Mouse (Mus musculus) neural tube, embryonic 15.5 days (tissue): ENCODE data around the gene Gm8439. TPM values are rescaled to one million over a fixed set of nuclear protein-coding genes. Genes with fewer than 3 reads are reported as not detected.
"Not testable (repeated sequence)": the region's sequence is repeated elsewhere in the genome, so short reads cannot be mapped to it uniquely, and the experiment has no call there.

Source experiments
- ATAC-seq: fragments of 200-750 bp; cut with Nextera tagmentation; 2 replicates; pipeline ENCODE4 v1.8.0; 2017; ENCODE audit warnings: mild to moderate bottlenecking, moderate TSS enrichment, moderate library complexity; ENCODE audit not compliant: low FRiP score
- H3K27ac ChIP-seq: fragments of 300-500 bp; sonication (generic); replicated peaks from 2 replicates; pipeline ENCODE4 v1.5.1; 2015; ENCODE audit warnings: mild to moderate bottlenecking, inconsistent platforms
- H3K27me3 ChIP-seq: fragments of 300-500 bp; sonication (generic); replicated peaks from 2 replicates; pipeline ENCODE4 v1.6.1; 2015; ENCODE audit warnings: inconsistent platforms
- H3K36me3 ChIP-seq: fragments of 300-500 bp; sonication (generic); 2 replicates; pipeline ENCODE4 v1.6.1; 2015; ENCODE audit warnings: inconsistent platforms
- H3K4me1 ChIP-seq: fragments of 300-500 bp; sonication (generic); 2 replicates; pipeline ENCODE4 v1.6.1; 2015; ENCODE audit warnings: inconsistent platforms
- H3K4me2 ChIP-seq: fragments of 300-500 bp; sonication (generic); 2 replicates; pipeline ENCODE4 v1.6.1; 2015; ENCODE audit warnings: inconsistent platforms, mild to moderate bottlenecking, moderate library complexity
- H3K4me3 ChIP-seq: fragments of 300-500 bp; sonication (generic); replicated peaks from 2 replicates; pipeline ENCODE4 v1.5.1; 2015; ENCODE audit warnings: mild to moderate bottlenecking, inconsistent platforms
- H3K9ac ChIP-seq: fragments of 300-500 bp; sonication (generic); replicated peaks from 2 replicates; pipeline ENCODE4 v1.6.1; 2015; ENCODE audit warnings: mild to moderate bottlenecking, inconsistent platforms
- H3K9me3 ChIP-seq: fragments of 300-500 bp; sonication (generic); replicated peaks from 2 replicates; pipeline ENCODE4 v1.6.1; 2016; ENCODE audit warnings: inconsistent platforms
- WGBS: fragments of 180-500 bp; shearing (Covaris S2); methylation state at CpG from one replicate; pipeline ENCODE4 v1.1.7; 2015; ENCODE audit warnings: mixed read lengths; 5-methylcytosine and 5-hydroxymethylcytosine counted together
- polyA plus RNA-seq: library from polyadenylated mRNA; unstranded; fragments of >200 nt; fragmentation: Nextera tagmentation; extraction: Ambion mirVana; gene quantifications from 2 replicates; pipeline ENCODE4 v1.2.1, GENCODE M21; 2015

The Gm8439 gene
- polyA plus RNA-seq, 1 experiment from 2014 or later = not detected

DNA sequence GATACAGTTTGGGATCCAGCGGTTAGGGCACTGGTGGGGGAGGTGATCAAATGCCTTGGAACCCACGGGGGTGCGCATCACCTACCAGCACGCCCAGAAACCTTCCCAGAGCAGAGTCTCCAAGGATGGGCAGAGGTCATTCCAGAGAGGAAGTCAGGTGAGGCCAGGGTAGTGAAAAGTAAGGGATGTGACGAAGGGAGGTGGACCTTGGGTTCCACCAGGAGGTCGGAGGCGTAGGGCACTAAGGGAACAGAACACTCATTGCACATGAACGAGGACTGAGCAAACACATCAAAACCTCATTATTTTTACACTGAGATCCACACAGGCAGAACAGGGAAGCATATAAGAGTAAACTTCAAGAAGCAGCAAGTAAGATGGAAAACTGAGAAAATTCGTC lies 6.8 kb upstream of the Gm8439 start:
- Histone ChIP-seq H3K4me3 (no peak overlapping the region), H3K4me1 (no peaks in the 10 kb centered on the region), H3K27me3 (no peaks in the 10 kb centered on the region), H3K9ac (no peak overlapping the region), H3K27ac (no peak overlapping the region), H3K36me3 (no peaks in the 10 kb centered on the region), H3K9me3 (no peaks in the 10 kb centered on the region), H3K4me2 (no peak overlapping the region)
- ATAC-seq = no peak
- WGBS = 87% methylated on average over 9 of the region's 9 CpGs

GRCm38 (mm10) chr4:120586986-120587385 lies 1.6 kb upstream of the Gm8439 start:
- H3K27ac ChIP-seq = no peak overlapping the region
- H3K4me3 ChIP-seq = no peak overlapping the region
- 50% methylated on average over 1 of the region's 1 CpGs for WGBS
- no peak for ATAC-seq
- no peaks in the 10 kb centered on the region for H3K36me3 ChIP-seq
- H3K9ac ChIP-seq = no peak overlapping the region
- H3K4me1 ChIP-seq = peaks cover 4% of the 10 kb centered on the region
- no peak overlapping the region for H3K4me2 ChIP-seq
- no peaks in the 10 kb centered on the region; the same call in 1 of the 2 replicates for H3K27me3 ChIP-seq
- no peaks in the 10 kb centered on the region for H3K9me3 ChIP-seq

GRCm38 (mm10) chr4:120589070-120589469 lies 525 bp downstream of the Gm8439 start:
- Histone ChIP-seq H3K9ac (no peak overlapping the region), H3K4me1 (peaks cover 4% of the 10 kb centered on the region), H3K36me3 (no peaks in the 10 kb centered on the region), H3K4me2 (no peak overlapping the region), H3K9me3 (no peaks in the 10 kb centered on the region), H3K4me3 (no peak overlapping the region), H3K27ac (no peak overlapping the region), H3K27me3 (no peaks in the 10 kb centered on the region; the same call in 1 of the 2 replicates)
- no peak for ATAC-seq
- 13% methylated on average over 3 of the region's 3 CpGs for WGBS

GRCm38 (mm10) chr4:120589815-120590422 lies 1.4 kb downstream of the Gm8439 start:
- H3K27ac ChIP-seq = no peak overlapping the region
- no peaks in the 10 kb centered on the region for H3K36me3 ChIP-seq
- peaks cover 4% of the 10 kb centered on the region for H3K4me1 ChIP-seq
- H3K27me3 ChIP-seq = no peaks in the 10 kb centered on the region; the same call in 1 of the 2 replicates
- ATAC-seq = peak; percentile 94
- H3K4me2 ChIP-seq = peak overlapping the region; percentile 22; the same call in 1 of the 2 replicates
- WGBS = 18% methylated on average over 5 of the region's 5 CpGs
- H3K4me3 ChIP-seq = no peak overlapping the region
- H3K9me3 ChIP-seq = no peaks in the 10 kb centered on the region
- no peak overlapping the region for H3K9ac ChIP-seq

GRCm38 (mm10) chr4:120590973-120591372 lies 2.4 kb downstream of the Gm8439 start:
- H3K4me3 ChIP-seq = no peak overlapping the region
- no peaks in the 10 kb centered on the region; the same call in 1 of the 2 replicates for H3K27me3 ChIP-seq
- no peak overlapping the region for H3K27ac ChIP-seq
- ATAC-seq = no peak
- peaks cover 4% of the 10 kb centered on the region for H3K4me1 ChIP-seq
- no peaks in the 10 kb centered on the region for H3K9me3 ChIP-seq
- H3K4me2 ChIP-seq = no peak overlapping the region
- 89% methylated on average over 4 of the region's 4 CpGs for WGBS
- H3K36me3 ChIP-seq = no peaks in the 10 kb centered on the region
- H3K9ac ChIP-seq = no peak overlapping the region

GRCm38 (mm10) chr4:120596210-120596609 lies 7.7 kb downstream of the Gm8439 start:
- not testable (repeated sequence) for H3K9ac ChIP-seq, H3K4me2 ChIP-seq, H3K4me1 ChIP-seq, H3K36me3 ChIP-seq, H3K27me3 ChIP-seq, H3K27ac ChIP-seq, ATAC-seq, H3K4me3 ChIP-seq, H3K9me3 ChIP-seq
- 100% methylated on average over 1 of the region's 1 CpGs for WGBS

DNA sequence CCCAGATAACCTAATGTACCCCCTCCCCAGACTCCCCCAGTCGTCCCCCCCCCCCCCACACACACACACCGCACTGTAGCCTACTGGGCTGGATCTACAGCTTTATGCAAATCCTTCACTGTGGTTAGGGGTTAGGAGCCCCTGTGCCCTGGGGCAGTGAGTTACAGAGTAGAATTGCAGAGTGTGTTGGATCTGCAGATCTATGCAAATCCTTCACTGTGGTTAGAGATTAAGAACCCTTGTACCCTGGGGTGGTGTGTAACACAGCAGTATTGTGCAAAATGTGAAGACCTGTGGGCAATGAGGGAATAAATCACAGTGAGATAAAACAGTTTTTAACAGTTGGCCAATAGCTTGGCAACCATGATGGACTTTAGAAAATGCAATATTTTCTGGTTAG lies 10.4 kb downstream of the Gm8439 start:
- no peaks in the 10 kb centered on the region for H3K9me3 ChIP-seq
- no peaks in the 10 kb centered on the region for H3K36me3 ChIP-seq
- H3K27me3 ChIP-seq = no peaks in the 10 kb centered on the region
- H3K4me2 ChIP-seq = no peak overlapping the region
- ATAC-seq = no peak
- H3K9ac ChIP-seq = no peak overlapping the region
- WGBS = 14% methylated on average over 2 of the region's 2 CpGs
- no peak overlapping the region for H3K4me3 ChIP-seq
- no peaks in the 10 kb centered on the region for H3K4me1 ChIP-seq
- H3K27ac ChIP-seq = no peak overlapping the region

- Histone ChIP-seq H3K4me1 (0 out of 2 replicates have a peak, but pooled peaks cover 2% of the 10 kb centered on the region), H3K4me3 (no peak overlapping the region), H3K4me2 (no peak overlapping the region), H3K36me3 (no peaks in the 10 kb centered on the region), H3K27ac (no peak overlapping the region), H3K9me3 (no peaks in the 10 kb centered on the region), H3K9ac (no peak overlapping the region), H3K27me3 (no peaks in the 10 kb centered on the region)
- 57% methylated on average over 1 of the region's 1 CpGs for WGBS
- ATAC-seq = no peak
Measured at GRCm38 (mm10) chr4:120601774-120602173, 13.2 kb downstream of the Gm8439 start.

GRCm38 (mm10) chr4:120602669-120603068 lies 14.1 kb downstream of the Gm8439 start:
- ATAC-seq = no peak
- Histone ChIP-seq H3K9me3 (no peaks in the 10 kb centered on the region), H3K27me3 (no peaks in the 10 kb centered on the region), H3K4me1 (0 out of 2 replicates have a peak, but pooled peaks cover 2% of the 10 kb centered on the region), H3K27ac (no peak overlapping the region), H3K4me3 (no peak overlapping the region), H3K36me3 (no peaks in the 10 kb centered on the region), H3K4me2 (no peak overlapping the region), H3K9ac (no peak overlapping the region)
- WGBS = 85% methylated on average over 3 of the region's 3 CpGs

- Histone ChIP-seq H3K4me2 (no peak overlapping the region), H3K36me3 (no peaks in the 10 kb centered on the region), H3K4me3 (no peak overlapping the region), H3K27ac (no peak overlapping the region), H3K4me1 (0 out of 2 replicates have a peak, but pooled peaks cover 2% of the 10 kb centered on the region), H3K27me3 (no peaks in the 10 kb centered on the region), H3K9me3 (no peaks in the 10 kb centered on the region), H3K9ac (no peak overlapping the region)
- 23% methylated on average over 2 of the region's 3 CpGs for WGBS
- no peak for ATAC-seq
Measured at GRCm38 (mm10) chr4:120606941-120607340, 18.4 kb downstream of the Gm8439 start.

GRCm38 (mm10) chr4:120611005-120611404 lies 22.5 kb downstream of the Gm8439 start:
- H3K27me3 ChIP-seq = no peaks in the 10 kb centered on the region
- peaks cover 15% of the 10 kb centered on the region for H3K4me1 ChIP-seq
- H3K27ac ChIP-seq = no peak overlapping the region
- H3K9me3 ChIP-seq = no peaks in the 10 kb centered on the region
- no peak for ATAC-seq
- 81% methylated on average over 3 of the region's 3 CpGs for WGBS
- no peak overlapping the region for H3K4me3 ChIP-seq
- no peak overlapping the region for H3K9ac ChIP-seq
- H3K36me3 ChIP-seq = no peaks in the 10 kb centered on the region
- H3K4me2 ChIP-seq = no peak overlapping the region

DNA sequence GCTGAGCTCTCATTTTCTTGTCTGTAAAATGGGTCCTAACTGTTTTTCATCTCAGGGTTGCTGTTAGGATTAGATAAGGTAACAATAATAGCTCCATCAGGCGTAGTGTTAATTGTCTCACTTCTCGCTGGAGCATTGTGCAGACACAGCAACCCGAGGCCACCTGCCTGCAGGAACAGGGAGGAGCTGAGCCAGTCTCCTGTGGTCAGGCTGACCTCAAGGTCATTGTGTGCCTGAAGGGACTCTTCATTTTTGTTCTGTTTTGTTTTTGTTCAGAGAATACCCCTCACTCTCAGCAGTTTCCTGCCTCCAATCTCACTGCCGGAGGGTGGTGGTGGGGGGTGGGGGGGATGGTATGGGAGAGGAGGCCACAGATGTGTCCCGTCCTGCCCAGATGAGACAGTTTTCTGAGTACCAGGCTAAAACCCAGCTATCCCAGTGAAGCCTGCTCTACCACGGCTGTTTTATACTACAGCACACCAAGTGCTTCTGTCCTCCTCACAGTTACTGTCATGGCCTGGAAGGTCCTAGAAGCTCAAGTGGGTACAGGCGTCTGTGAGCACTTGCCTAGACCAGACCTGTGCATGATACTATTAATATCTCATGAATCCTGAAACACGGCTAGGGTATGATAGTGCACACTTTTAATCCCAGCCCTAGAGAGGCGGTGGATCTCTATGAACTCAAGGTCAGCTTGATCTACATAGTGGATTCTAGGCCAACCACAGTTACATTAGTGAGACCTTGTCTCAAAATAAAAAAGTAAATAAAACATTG lies 23.9 kb downstream of the Gm8439 start:
- no peak overlapping the region for H3K4me2 ChIP-seq
- peaks cover 15% of the 10 kb centered on the region for H3K4me1 ChIP-seq
- H3K9me3 ChIP-seq = no peaks in the 10 kb centered on the region
- H3K27ac ChIP-seq = no peak overlapping the region
- H3K4me3 ChIP-seq = no peak overlapping the region
- WGBS = 31% methylated on average over 9 of the region's 9 CpGs
- ATAC-seq = no peak
- no peaks in the 10 kb centered on the region for H3K27me3 ChIP-seq
- no peaks in the 10 kb centered on the region for H3K36me3 ChIP-seq
- no peak overlapping the region for H3K9ac ChIP-seq
